Mouse (Mus musculus) bone marrow macrophage, adult 2 months (primary cell): ENCODE measurements around the gene Chek2. TPM values are rescaled to one million over a fixed set of nuclear protein-coding genes. Genes with fewer than 3 reads are reported as not detected.

ENCODE experiments used
- H3K27ac ChIP-seq: 2 replicates; pipeline ENCODE4 v1.5.1; 2012; ENCODE audit warnings: low read depth, low read length; ENCODE audit not compliant: insufficient read depth
- H3K4me1 ChIP-seq: 2 replicates; pipeline ENCODE4 v1.6.1; 2012; ENCODE audit warnings: low read length; ENCODE audit not compliant: control insufficient read depth, insufficient read depth
- H3K4me3 ChIP-seq: 2 replicates; pipeline ENCODE4 v1.5.1; 2012; ENCODE audit warnings: mild to moderate bottlenecking, low read length, moderate library complexity; ENCODE audit not compliant: insufficient read depth
- CTCF ChIP-seq: IDR thresholded peaks from 2 replicates; pipeline ENCODE4 v1.5.1; 2012; ENCODE audit warnings: low read depth, mild to moderate bottlenecking, low read length, moderate library complexity
- POLR2A ChIP-seq: IDR thresholded peaks from 2 replicates; pipeline ENCODE4 v1.6.1; 2012; ENCODE audit warnings: mild to moderate bottlenecking, low read depth, low read length, borderline replicate concordance
- polyA plus RNA-seq: library from polyadenylated mRNA; stranded (reverse); fragments of >200 nt; gene quantifications from 2 replicates; pipeline ENCODE4 v1.2.4, GENCODE M21; 2012; ENCODE audit not compliant: missing spikeins, insufficient read depth, insufficient read length

Chek2 gene
- polyA plus RNA-seq: 32.6 and 33.5 TPM in 2 replicates

DNA sequence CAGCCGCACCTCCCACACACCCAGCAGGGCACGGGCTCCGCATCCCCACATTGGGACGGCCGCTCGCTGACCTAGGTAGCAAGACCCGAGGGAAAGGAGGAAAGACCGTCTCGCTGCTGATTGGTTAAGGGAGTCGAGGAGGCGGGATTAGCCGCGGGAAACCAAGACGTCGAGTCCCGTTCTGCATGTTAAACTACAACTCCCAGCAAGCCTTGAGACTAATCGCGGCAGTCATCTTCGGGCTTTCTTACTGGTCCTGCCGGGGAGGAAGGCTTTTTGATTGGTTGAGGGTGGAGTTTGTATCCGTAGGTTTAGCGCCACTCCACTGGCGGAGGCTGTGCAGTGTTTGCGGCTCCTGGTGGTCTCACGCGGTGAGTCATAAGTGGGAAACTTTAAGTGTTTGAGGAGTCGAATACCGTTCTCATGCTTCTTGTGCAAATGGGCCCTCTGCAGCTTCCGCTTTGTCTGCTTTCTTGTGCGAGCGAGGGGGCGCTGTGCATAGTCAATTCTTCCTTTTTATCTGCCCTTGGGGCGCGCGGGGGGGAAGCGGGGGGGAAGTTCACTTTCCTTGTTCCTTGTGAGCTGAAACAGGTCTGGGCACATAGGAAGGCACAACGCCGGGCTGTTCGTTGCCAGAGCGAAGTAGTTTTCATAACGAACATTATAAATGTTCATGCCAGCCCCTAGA lies at the start of gene Chek2, which contains the start of gene Hscb:
Gene Chek2, plus strand, starts transcription at position 302 of the 688 bp plus-strand sequence.
Gene Hscb, minus strand, starts transcription at position 100 of the 688 bp plus-strand sequence.
- Histone ChIP-seq H3K27ac (peak within 1 kb of the TSS; percentile 85), H3K4me1 (peaks cover 15% of the 10 kb centered on the region), H3K4me3 (peak within 1 kb of the TSS; percentile 85)
- TF ChIP-seq POLR2A (peak; percentile 24), CTCF (peak; percentile 87)

DNA sequence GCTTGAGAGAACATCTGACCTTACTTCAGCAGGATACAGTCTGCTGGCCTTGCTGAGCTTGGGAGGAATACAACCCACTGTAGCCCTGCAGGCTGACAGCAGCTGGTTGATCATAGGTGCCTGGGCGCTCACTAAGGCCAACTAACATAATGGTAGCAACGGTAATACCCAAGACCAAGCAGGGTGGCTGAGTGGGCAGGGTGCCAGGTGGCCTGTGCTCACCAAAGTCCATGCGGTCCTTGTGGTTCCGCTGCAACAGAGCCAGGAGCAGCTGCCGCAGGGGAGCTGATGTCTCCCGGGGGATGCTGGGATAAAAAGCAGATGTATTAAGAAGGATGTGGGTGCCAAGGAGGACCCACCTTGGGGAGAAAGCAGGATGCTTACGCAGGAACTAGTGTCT lies 45.4 kb upstream of the Chek2 start:
- H3K27ac ChIP-seq: no peak overlapping the region
- no peak overlapping the region for H3K4me3 ChIP-seq

DNA sequence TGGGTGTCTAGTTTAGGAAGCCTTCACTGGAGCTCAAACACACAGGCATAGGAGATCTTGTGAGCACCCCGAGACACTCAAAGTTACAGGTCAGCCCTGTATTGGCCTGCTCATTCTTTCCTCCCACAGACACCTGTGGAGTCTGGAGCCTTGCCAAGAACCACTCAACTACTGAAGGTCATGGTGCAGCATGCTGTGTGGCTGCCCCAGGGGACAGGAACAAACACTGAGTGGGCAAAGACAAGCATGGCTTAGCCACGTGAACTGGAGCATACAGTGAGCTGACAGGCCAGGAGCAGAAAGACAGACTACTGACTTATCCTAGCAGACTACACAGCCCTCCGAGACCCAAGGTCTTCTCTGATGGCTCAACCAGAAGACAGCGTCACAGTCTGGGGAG lies 42.1 kb upstream of the Chek2 start:
- H3K27ac ChIP-seq: no peak overlapping the region
- no peaks in the 10 kb centered on the region for H3K4me1 ChIP-seq
- no peak for TF ChIP-seq CTCF
- no peak for TF ChIP-seq POLR2A
- no peak overlapping the region for H3K4me3 ChIP-seq

More for the DNA sequence above, 45.4 kb upstream of the Chek2 start:
- no peaks in the 10 kb centered on the region for H3K4me1 ChIP-seq
- TF ChIP-seq CTCF (no peak), POLR2A (no peak)

DNA sequence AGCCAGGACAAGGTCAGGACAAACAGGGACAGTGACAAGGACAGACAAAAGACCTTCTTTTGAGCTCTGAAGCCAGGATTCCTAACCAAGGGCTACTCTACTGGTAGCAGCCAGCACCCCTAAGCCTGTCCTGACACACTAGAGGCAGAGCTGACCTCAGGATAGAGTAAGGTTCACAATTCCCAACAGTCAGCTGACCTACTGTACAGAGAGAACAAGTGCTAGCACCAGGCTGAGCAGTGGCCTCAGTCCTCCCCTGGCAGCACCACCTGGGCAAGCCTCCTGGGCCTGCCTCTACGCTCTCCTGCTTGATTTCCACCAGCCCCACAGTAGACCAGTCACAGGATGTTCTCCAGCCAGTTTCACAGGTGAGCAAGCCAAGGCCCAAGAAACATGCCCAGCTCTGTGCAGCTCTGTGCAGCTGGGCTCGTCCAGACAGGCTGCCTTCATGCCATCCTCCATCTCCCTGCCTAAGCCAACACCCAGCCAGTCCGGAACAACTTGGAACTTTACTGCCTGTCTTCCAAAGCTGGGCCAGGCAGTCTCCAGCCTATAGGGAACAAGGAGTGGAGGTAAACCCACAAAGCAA lies 38.6 kb upstream of the Chek2 start:
- Histone ChIP-seq H3K4me3 (no peak overlapping the region), H3K4me1 (no peaks in the 10 kb centered on the region), H3K27ac (no peak overlapping the region)
- TF ChIP-seq CTCF: no peak
- no peak for TF ChIP-seq POLR2A

- H3K4me1 ChIP-seq: peaks cover 6% of the 10 kb centered on the region
- TF ChIP-seq CTCF (no peak), POLR2A (no peak)
- no peak overlapping the region for H3K4me3 ChIP-seq
- no peak overlapping the region for H3K27ac ChIP-seq
These were observed 37.6 kb upstream of the Chek2 start for GRCm38 (mm10) chr5:110802186-110802585.

GRCm38 (mm10) chr5:110802809-110803208 lies 37.0 kb upstream of the Chek2 start:
- Histone ChIP-seq H3K4me1 (peaks cover 12% of the 10 kb centered on the region), H3K27ac (no peak overlapping the region), H3K4me3 (no peak overlapping the region)
- TF ChIP-seq POLR2A (no peak), CTCF (no peak)

- Histone ChIP-seq H3K27ac (no peak overlapping the region), H3K4me3 (no peak overlapping the region), H3K4me1 (peaks cover 15% of the 10 kb centered on the region)
- TF ChIP-seq CTCF (no peak), POLR2A (no peak)
These were observed 35.6 kb upstream of the Chek2 start for GRCm38 (mm10) chr5:110804012-110804743.

DNA sequence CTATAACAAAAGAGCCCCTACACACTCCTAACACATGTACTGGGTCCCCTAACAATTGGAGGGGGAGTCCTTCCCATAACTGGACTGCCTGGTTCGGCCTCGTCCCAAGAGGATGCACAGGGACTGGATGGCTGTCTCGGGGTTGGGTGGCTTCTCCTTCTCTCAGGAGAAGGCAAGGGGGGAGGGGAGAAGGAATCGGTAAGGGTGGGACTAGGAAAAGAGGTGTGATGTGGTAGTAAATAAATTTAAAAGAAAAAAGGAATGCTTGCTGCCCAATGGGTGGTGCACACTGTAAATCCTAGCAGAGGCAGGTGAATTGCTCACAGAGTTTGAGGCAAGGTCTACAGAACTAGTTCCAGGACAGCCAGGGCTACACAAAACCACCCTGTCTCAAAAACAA lies 33.6 kb upstream of the Chek2 start:
- peaks cover 15% of the 10 kb centered on the region for H3K4me1 ChIP-seq

DNA sequence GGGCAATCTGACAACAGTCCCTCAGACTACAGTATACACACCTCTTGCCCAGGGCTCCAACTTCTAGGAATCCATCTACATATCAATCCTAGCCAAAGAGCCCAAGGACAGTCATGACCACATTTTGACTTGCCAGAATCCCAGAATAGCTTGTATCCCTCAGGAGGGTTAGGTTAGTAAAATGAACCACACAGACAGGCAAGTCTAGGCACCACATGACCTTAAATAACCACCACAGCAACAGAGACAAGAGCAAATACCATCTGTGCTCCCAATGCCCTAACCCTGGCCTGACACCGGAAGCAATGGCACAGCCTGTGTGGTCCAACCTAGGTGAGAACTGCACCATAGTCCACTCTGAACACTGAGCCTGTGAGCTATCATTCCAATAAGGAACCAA lies 33.1 kb upstream of the Chek2 start:
- Histone ChIP-seq H3K4me3 (no peak overlapping the region), H3K27ac (no peak overlapping the region), H3K4me1 (peaks cover 15% of the 10 kb centered on the region)

More for the DNA sequence above, 33.6 kb upstream of the Chek2 start:
- Histone ChIP-seq H3K27ac (no peak overlapping the region), H3K4me3 (no peak overlapping the region)
- no peak for TF ChIP-seq CTCF
- TF ChIP-seq POLR2A: no peak

More for the DNA sequence above, 33.1 kb upstream of the Chek2 start:
- TF ChIP-seq CTCF (no peak), POLR2A (no peak)
